Mouse (Mus musculus): ENCODE results near the gene Stard8.
"Not testable (repeated sequence)": the region's sequence is repeated elsewhere in the genome, so short reads cannot be mapped to it uniquely, and the experiment has no call there.

Gene Stard8

DNA sequence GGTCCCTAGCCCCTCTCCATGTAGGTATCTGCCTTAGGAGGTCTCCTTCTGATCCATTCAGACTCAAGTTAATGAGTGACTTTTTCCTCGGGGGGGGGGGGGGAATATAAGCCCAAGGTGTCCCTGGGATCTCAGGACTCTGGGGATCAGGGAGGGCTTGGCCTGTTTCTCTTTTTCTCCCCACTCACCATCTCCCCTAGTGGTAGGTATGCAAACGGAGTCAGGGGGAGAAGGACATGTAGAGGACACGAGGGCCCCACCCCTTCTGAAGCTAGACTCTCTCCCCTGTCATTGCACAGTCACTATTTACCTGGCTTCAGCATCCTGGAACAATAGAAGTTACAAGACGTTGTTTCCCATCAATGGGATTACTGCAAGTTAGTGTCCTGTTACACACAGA is 45.1 kb downstream of the Stard8 start:
- peak; percentile 62 to 66 for DNase-seq

DNA sequence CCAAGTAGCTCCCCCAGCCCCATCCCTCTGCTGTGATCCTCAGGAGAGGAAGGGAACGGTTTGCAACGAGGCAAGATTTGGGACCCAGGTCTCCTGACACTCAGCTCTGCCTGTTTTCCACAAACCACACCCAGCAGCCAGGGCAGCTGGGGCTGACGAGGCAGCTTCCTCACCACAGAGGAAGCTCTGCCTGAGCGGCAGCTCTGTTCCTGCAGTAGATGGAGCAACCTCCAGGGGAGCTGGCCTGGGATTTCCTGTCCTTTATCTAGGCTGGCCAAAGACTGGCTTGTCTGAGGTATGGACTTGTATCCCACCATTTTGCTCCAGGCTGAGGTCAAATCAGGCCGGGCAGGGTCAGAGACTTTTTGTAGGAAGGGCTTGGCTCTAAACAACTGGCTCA is 46.2 kb downstream of the Stard8 start:
- DNase-seq: peak; percentile 61 to 69

DNA sequence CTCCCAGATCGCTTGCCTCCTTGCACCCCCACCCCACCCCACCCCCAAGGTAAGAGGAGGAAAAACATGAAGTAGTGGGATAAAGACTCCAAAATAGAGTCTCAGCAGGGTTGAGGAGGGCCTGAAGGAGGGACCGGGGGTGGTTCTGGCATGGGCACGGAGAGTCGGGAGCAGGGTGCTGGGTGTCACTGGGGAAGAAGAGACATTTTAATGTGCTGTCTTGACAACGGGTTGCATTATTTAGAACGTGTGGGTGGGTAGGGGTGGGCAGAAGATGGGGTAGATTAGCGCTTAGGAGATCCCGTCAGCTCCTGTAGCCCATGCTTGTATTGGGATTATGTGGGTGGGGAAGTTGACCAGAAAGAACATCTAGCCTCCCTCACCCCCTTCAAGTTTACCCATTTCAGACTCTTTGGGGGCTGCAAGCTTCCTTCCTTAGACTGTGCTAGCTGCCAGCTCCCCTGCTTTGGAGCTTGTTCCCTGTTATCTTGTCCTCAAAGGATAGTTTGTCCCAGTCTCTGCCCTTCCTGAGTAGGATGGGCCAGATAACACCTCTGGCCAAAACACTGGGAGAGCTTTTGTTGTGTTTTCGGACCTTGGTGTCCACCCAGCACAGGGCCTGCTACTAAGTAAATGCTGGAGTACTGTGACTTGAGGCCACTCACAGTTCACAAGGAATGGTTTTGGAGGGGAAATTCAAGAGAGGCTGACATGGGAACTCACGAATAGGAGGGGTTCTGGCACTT is 47.9 kb downstream of the Stard8 start:
- peak in 1 of 2 experiments; percentile 9 for DNase-seq

DNA sequence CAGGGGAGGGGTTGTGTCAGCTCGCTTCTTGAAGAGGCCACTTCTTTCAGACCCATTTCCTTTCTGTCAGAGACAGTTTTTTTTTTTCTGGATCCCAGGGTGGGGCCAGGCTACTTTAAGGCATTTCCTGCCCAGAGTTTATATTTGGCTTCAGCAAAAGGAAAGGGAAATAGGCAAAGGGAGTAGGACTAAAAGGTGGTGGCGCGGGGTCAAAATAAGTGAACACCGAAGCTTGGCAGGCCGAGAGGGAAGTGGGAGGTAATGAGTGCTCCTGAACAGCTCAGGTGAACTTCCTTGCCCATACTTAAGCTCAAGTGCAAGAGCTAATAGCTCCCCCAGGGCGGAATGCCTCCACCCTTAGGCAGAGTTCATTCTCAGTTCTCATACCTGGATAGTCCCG is 49.2 kb downstream of the Stard8 start:
- peak; percentile 54 to 68 for DNase-seq

DNA sequence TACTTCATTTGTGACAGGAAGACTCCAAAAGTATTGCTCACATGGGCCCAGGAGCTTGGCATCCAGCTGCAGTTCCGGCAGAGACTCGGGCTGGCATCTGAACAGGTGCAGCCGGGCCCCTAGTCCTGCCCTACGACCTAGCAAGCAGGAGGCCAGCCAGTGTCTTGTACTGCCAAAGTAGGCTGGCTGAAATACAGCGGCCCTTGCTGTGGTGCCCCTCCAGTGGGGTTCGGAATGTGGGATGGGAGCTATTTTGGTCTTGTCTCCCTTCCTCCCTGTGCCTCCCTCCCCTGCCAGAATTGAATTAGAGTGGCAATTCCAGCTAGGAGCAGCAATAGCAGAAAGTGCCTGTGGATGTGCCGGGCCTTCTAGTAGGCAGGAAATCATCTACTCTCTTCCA is 51.5 kb downstream of the Stard8 start:
- peak in 1 of 2 experiments; percentile 38 for DNase-seq

DNA sequence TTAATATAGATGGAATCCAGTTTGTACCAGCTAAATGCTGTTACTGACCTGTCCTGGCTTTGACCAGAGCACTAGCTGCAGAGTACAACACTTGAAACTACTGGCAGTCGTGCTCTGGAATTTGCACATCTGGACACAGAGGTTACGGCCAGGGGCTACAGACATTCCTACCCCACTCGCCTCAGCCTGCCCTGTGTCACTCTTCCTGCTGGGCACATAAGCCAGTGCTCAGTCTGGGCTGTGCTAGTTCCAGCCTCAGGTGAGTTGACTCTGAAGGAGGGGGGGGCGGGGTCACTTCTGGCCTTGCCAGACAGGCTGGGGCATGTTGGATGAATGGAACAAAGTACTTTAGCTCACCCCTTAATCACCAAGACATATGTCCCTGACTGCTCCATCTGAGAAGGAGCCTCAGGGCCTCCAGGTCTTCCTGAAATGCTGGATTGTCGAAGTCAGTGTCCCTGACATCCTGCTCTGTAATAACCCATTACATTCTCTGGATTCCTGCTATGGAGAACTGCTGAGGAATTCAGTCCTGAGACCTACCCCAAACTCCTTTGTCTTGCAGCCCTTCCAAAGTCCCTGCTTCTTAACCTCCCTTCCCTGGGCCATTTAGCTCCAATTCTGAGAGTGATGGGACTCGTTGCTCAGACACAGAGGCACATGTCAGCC is 54.9 kb downstream of the Stard8 start:
- peak in 1 of 2 experiments; percentile 41 for DNase-seq

DNA sequence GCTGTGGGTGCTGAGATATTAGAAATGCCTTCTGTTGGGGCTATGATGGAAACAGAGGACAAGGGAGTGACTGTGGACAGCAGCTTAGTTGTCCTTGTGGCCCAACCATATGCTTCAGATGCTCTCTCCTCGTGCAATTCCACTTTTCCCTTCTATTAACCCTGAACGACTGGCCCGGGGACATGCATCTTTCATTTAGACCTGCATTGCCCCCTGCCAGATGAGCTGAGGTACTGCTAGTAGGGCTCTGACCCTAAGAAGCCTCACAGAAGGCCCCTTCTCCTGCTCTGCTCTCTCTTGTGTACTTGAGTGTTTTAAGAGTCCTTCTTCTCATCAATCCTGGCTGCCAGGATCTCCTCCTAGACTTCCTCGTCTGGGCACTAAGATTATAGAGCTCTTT is 56.1 kb downstream of the Stard8 start:
- peak in 1 of 2 experiments; percentile 28 for DNase-seq

DNA sequence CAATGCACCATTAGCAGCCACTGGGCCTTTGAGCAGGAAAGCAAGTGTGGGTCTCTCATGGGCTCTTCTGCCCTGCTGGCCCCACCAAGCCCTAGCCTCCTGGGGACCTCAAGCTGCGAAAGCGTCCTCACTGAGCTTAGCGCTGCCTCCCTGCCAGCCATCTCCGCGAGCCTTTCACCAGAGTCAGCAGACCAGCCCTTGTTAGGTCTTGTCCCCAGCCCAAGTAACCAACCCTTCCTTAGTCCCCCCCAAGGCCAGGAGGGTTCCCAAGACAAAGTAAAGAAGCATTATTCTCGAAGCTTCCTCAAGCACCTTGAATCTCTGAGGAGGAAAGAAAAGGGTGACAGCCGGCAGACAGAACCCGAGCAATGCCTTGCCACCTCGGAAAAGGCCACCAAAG is 62.5 kb downstream of the Stard8 start:
- DNase-seq: no peak

DNA sequence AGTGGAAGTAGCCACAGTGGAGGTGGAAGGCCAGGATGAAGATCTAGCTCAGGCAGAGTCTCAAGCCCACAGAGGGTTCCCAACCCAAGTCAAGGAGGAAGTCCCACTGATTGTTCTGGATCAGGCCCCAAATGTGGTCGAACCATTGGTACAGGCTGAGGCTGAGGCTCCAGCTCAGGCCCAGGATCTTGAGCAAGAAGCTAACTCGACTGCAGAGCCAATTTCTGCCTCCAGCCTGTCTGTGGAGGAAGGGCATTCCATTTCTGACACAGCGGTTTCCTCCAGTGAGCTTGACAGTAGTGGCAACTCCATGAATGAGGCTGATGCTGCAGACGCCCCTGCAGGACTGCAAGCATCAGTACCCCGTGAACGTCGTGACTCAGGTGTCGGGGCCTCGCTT is 63.5 kb downstream of the Stard8 start:
- DNase-seq: no peak

DNA sequence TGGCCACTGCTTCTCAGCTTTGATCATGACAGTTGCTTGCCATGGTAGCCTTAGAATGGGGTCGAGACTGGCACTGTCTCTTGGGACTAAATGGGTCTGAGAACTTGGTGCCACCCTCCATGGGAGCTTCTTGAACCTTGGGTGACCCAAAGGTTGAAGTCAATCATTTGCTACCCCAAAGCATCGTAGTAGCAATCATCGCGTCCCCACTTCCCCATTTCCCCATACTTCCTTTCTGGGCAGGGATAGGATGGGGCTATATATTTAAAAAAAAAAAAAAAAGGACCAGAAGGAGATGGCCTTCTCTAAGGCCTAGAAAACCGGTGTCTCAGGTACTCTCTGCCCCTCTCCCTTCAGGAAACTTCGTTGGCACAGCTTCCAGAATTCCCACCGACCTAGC is 64.2 kb downstream of the Stard8 start:
- no peak for DNase-seq

DNA sequence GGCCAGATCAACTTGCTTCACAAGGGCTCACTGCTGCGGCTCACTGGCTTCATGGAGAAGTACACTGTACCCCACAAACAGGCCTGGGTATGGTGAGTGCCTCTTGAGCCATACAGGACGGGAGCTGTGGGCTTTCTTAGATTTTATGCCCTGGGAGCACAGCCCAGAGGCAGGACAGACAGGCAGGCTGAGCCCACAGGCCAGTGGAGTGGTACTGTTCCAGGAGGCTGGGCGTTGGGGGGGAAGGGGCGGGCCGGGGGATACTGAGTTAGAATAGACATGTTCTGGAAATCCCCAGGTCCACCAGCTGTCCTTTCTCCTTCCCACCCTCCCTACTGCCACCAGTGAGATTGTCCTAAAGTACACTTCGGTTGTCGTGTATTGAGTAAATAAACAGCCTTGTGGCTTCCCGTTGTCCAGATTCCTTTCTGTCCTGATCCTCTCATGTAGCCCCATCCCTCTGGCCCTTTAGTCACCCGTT is 64.7 kb downstream of the Stard8 start:
- no peak for DNase-seq

DNA sequence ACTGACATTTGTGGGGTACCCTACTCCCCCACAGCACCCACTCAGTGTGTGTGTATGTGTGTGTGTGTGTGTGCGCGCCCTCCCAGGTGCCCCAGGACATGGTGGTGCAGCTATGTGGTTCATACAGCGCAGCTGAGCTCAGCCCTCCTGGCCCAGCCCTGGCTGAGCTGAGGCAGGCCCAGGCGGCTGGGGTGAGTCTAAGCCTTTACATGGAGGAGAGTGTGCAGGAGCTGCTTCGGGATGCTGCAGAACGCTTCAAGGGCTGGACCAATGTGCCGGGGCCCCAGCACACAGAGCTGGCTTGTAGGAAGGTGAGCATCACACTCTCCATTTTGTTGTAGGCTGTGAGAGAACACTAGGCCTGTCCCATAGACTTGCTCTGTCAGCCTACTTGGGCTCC is 68.1 kb downstream of the Stard8 start:
- DNase-seq: no peak

DNA sequence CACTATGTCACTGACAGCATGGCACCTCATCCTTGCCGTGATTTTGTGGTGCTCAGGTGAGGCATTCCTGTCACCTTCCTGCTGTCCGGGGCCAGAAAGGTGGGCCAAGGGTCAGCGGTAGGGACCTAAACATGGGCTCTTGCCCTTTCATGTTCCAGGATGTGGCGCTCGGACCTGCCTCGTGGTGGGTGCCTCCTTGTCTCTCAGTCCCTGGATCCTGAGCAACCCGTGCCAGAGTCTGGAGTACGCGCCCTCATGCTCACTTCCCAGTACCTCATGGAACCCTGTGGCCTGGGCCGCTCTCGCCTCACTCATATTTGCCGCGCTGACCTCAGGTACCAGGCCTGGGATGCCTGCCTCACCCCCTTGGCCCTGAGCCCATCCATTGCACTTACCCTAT is 69.5 kb downstream of the Stard8 start:
- DNase-seq: no peak

DNA sequence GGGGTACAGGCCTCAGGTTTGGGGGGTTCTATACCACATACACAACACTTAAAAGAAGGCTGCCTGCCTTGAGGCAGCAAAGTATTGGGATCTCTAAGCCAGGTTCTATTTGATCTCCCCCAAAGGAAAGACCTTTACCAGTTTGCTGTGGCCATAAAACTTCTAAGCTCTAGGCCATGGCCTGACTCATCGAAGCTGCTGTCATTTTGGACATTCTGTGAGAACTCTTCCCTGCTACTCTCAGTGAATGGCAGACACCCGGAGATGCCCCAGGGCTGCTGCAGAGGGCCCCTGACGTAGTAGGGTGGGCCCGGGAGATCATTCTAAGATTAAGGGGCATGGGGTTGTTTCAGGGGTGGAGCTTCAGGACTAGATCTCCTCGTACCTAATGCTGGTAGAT is 72.1 kb downstream of the Stard8 start:
- DNase-seq: no peak

DNA sequence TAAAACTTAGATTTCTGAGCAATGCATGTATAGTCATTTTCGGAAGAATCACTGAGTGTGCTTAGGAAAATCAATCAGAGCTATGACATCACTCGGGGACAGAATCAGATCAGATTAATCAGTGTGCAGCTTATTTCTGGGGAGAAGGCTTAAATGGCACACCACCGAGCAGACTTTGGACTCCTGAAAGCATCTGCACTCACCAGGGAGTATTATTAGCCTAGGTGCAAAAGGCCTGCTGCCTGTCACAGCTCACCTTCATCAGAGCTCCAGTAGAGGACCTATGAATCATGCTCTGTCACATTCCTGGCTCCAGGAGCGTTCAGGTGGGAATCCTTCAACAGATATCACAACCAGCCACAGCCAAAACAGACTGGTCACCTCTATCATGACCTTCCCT is 73.4 kb downstream of the Stard8 start:
- peak; percentile 30 to 31 for DNase-seq

DNA sequence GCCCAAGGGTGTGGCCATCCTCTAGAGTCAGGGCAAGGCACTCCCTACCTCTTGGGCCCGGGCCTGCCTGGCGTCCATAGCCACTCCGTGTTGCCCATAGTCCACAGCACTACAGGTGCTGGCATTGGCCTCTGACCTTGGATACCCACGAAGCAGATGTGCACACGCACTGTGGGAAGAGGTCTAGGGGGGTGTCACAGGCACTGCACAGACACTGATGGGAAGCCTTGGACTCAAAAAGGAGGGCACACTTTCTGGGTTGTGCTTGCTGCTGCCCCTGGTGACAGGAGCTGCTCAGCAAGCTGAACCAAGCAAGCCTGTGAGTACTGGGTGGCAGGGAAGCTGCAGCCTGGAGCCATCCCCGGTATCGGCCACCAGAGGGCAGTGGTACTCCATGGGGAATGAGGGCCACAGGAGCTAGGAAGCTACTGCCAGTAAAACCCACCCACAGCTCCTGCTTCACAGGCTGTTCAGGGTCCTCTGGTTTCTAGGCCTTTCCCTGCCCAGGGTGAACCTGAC is 75.4 kb downstream of the Stard8 start:
- DNase-seq: not testable (repeated sequence)

DNA sequence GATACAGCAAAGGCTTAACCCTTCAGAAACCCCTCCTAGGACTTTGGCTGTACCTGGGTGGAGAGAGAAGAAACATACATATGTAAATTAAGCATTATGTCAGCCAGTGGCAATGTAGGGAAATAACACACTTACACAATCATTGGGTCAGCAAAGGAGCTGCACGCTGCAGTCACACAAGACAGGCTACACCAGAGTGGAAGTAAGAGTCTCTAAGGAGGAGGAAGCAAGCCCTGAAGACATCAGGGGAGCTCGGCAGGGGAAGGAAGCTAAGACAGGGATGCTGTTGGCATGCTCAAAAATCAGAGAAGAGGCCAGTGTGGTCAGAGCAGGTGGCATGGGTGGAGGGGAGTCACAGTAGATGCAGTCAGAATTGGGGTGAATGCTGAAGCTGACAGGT is 89.7 kb downstream of the Stard8 start:
- DNase-seq: no peak

DNA sequence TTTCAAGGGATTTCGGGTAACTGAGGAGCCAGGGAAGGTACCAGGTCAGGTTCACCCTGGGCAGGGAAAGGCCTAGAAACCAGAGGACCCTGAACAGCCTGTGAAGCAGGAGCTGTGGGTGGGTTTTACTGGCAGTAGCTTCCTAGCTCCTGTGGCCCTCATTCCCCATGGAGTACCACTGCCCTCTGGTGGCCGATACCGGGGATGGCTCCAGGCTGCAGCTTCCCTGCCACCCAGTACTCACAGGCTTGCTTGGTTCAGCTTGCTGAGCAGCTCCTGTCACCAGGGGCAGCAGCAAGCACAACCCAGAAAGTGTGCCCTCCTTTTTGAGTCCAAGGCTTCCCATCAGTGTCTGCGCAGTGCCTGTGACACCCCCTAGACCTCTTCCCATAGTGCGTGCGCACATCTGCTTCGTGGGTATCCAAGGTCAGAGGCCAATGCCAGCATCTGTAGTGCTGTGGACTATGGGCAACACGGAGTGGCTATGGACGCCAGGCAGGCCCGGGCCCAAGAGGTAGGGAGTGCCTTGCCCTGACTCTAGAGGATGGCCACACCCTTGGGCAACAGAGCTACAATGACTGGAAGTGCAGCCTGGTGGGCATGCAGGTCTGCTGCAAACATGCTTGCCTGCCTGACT is 108.2 kb downstream of the Stard8 start:
- DNase-seq: not testable (repeated sequence)

DNA sequence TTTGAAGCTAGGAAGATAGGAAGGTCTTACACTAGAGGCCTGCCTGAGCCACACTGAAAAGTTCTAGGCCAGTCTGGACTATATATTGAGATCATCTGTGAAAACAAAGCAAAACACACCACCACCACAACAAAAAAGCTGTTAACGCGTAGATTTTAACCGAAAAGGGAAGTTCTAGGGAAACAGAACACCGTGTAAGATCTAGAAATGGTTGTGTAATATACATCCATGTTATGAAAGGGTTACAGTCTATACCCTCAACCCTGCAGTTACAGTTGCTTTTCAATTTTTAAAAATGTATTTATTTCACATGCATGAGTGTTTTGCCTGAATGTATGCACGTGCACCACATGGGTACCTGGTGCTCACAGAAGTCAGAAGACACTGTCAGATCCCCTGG is 116.5 kb downstream of the Stard8 start:
- DNase-seq: no peak
